Mouse (Mus musculus): Measurements from ENCODE around the gene Ccdc8.

Gene Ccdc8

DNA sequence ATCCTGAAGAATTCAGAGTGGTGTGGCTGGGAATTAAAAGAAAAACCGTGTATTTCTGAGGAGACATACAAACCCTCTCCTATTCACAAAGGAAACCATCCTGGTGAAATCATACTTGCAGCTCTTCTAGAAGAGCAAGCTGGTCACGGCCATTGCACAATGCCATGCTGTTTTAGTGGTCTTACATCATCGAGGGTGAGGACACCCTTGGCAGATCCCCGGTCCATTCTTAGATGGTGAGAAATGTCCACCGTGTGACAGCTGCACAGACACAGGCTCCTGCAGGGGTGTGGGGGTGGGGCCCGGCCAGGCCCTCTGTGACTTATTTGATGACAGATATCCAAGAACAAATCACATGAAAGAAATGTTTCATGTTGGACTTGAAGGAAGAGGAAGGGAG is 18.5 kb upstream of the Ccdc8 start:
- DNase-seq (ENCODE audit: extremely low read depth, insufficient read length, low spot score) = peak; percentile 71

GRCm38 (mm10) chr7:16976298-16976697 is 16.2 kb upstream of the Ccdc8 start:
- no peak for DNase-seq (ENCODE audit: extremely low read depth, insufficient read length, low spot score)

- no peak for DNase-seq (ENCODE audit: extremely low read depth, insufficient read length, low spot score)
Measured at GRCm38 (mm10) chr7:16978173-16978572, 14.3 kb upstream of the Ccdc8 start.

- DNase-seq (ENCODE audit: extremely low read depth, insufficient read length, low spot score) = no peak
Measured at GRCm38 (mm10) chr7:16978593-16978992, 13.9 kb upstream of the Ccdc8 start.

- DNase-seq (ENCODE audit: extremely low read depth, insufficient read length, low spot score) = peak; percentile 41
Measured at GRCm38 (mm10) chr7:16980348-16980747, 12.2 kb upstream of the Ccdc8 start.

- DNase-seq (ENCODE audit: extremely low read depth, insufficient read length, low spot score) = no peak
Measured at GRCm38 (mm10) chr7:16982859-16983568, 9.5 kb upstream of the Ccdc8 start, which contains the start of gene Gm42372. Gm42372 (plus strand) TSS chr7:16983086.

DNA sequence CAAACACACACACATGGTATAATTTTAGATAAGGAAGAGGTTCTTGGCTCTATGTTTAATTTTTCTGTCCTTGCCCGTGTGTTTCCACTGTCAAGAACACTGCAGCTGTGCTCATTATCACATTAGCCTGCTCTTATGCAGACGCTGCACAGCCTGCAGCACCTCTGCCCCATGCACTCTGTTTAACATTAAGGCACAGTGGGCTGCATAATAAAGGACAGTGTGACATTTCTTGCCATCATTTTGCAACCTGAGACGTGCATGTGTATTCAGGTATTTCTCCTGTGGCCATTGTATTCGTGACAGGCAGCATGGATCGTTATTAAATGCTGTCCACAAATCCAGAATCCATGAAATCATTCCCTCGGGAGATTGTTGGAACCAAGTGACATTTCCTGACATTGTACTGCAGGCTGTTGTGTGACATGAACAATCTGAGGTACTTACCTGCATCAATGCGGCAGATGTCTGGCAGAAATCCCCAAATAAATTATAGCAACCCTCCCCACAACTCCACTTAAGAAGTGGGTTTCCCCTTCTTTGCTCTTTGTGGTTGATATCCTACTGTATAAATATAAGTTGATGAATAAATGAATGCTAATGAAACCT is 4.9 kb upstream of the Ccdc8 start:
- no peak for DNase-seq (ENCODE audit: extremely low read depth, insufficient read length, low spot score)

GRCm38 (mm10) chr7:16988405-16988804 is 4.1 kb upstream of the Ccdc8 start:
- no peak for DNase-seq (ENCODE audit: extremely low read depth, insufficient read length, low spot score)

- DNase-seq (ENCODE audit: extremely low read depth, insufficient read length, low spot score) = no peak
Measured at GRCm38 (mm10) chr7:16990006-16990744, 2.3 kb upstream of the Ccdc8 start.

GRCm38 (mm10) chr7:16991681-16992450 is 642 bp upstream of the Ccdc8 start:
- DNase-seq (ENCODE audit: extremely low read depth, insufficient read length, low spot score) = no peak

DNA sequence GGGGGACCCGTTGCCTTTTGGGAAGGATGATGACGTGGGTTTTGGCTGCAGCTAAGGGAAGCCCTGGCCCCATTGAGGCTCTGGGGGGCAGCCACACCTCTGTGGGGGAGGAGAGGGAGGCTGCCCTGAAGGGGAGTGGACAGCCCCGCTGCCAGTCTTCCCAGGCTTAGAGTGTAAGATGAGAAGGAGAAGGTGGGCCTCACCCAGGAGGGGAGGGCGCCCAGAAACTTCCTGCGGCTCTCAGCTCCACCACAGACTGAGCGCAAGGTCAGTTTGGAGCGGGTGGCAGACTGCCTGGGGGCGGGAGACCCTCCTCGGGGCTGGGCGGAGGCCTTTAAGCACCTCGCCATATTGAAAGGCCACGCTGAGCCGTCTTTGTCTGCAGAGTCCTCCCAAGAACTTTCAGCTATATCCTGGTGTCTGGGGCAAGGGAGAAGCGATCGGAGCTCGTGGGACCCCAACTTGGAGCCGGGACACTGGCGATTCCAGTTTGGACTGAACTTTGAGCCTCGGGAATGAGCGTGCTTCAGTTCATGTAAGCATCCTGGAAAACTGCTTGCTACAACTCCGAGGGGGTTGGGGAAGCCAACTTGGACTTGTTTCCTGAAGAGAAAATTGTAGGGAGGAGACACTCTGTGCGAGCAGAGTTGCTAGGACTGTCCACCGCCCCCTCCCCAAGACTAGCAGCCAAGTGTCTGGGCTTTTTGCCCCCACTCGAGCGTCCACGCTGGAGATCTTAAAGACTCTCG is 1.3 kb downstream of the Ccdc8 start:
- no peak for DNase-seq (ENCODE audit: extremely low read depth, insufficient read length, low spot score)

GRCm38 (mm10) chr7:16994400-16994799 is 1.9 kb downstream of the Ccdc8 start:
- DNase-seq (ENCODE audit: extremely low read depth, insufficient read length, low spot score) = no peak

GRCm38 (mm10) chr7:16995345-16995744 is 2.8 kb downstream of the Ccdc8 start:
- DNase-seq (ENCODE audit: extremely low read depth, insufficient read length, low spot score) = no peak

GRCm38 (mm10) chr7:16999233-16999632 is 6.7 kb downstream of the Ccdc8 start:
- DNase-seq (ENCODE audit: extremely low read depth, insufficient read length, low spot score) = no peak

DNA sequence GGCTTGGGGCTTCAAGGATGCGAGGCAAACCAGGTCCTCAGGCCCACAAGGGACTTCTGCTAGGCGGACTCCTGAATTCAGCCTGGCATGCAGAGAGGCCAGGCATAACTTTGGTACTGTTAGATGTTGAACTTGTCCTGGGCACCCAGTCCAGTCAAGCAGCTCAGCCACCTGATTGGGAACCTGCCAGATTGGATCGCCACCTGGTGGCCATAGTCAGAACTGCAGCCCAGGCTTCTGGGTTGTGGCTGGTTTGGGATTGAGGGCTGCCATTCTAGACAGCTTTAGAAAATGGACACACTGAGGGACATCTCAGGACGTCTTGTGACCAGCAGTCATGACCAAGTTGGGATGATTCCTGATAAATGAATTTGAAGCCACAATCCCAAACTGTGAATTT is 7.1 kb downstream of the Ccdc8 start:
- peak; percentile 50 for DNase-seq (ENCODE audit: extremely low read depth, insufficient read length, low spot score)

DNA sequence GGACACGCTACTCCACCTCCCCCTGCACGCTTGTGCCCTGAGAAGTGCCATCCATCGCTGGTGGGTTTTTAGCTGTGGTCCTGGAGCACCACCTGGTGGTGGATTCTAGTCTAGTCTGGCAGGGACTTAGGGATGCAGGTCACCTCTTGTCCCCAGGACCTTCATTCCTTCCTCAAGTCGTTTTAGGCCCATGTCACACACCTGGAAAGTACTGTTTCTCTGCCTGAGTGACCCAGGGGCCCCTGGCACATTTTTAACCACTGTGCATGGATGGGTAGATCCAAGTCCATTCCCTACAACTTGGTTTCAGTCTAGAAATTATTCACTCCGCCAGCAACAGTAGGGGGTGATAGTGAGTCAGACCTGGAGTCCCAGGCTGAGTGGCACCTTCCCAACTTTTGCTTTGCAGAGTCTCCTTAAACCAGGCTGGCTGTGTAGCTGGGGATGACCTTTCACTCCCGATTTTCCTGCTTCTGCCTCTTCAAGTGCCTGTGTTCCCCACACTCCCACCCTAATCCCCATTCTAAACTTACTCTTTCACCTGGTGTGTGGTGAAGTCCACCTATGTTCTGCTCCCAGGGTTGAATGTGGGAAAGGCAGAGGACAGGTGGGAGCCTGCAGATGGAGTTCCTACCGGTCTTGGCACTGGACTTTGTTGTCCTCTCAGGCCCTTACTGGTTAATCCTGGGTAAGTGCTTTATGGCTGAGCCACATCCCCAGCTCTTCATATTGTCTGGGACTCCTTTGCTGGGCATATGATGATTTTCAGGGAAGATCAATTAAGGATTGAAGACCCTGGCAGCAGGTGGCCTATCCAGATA is 10.1 kb downstream of the Ccdc8 start:
- peak; percentile 66 for DNase-seq (ENCODE audit: extremely low read depth, insufficient read length, low spot score)

DNA sequence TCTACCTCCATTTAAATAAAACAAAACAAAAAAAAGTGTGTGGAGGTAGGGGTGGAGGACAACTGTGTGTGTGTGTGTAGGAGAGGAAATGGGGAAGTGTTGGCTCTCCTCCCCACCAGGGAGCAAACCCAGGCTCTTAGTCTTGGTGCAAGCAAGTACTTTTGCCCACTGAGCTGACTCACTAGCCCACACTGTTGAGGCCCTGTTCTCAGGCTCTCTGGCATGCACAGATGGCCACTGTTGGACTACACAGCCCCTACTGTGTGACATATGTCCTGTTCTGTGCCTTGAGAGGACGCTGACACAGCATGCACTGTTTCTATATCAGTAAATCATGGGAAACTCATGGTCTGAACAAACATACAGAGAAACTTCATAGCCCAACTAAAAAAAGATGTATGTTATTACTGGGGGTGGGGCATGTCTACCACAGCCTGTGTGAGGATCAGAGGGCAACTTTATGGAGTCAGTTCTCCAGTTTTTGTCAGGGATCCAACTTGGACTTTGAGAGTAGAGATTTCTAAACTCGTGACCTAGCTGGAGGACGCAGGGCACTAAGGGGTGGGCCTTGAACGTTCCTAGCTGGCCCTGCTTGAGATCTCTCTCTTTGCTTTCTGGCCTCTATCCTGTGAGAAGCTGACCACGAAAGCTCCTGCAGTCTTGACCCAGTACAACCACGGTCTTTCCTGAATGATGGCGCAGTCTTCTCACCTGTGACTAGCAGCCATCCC is 10.9 kb downstream of the Ccdc8 start:
- no peak for DNase-seq (ENCODE audit: extremely low read depth, insufficient read length, low spot score)

DNA sequence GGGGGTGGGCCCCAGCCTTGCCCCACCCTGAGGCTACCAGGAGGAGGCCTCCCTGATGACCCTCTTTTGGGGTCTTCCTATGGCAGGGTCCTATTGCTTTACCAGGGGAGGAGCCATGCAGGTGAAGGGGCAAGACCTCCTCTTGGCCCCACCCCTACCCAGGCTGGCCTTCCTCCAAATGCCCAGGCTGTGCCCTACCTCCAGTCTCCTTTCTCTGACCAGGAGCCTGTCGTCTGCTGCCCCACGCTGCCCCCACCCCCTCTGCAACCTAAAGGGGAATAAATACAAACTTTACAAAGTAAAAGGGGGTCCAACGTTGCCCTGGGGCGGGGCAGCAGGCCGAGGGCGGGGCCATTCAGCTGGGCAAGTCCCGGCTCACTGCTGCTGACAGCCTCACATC is 12.2 kb downstream of the Ccdc8 start:
- DNase-seq (ENCODE audit: extremely low read depth, insufficient read length, low spot score) = no peak

GRCm38 (mm10) chr7:17007300-17007699 is 14.8 kb downstream of the Ccdc8 start:
- DNase-seq (ENCODE audit: extremely low read depth, insufficient read length, low spot score) = no peak
